Comparison of ENCODE assay signal across 8 mouse cellular contexts in genomic region chr1:179546551-179546917, GRCm38 (mm10). TPM values are rescaled to one million over a fixed set of nuclear protein-coding genes. Genes with fewer than 3 reads are reported as not detected.
DNase-seq lines count a peak whose midpoint lies in the region; ATAC-seq lines count a peak whose summit lies in the region.

No protein-coding gene starts in this region.

- H3K4me1 ChIP-seq in brown adipose tissue, adult 24 weeks (ENCODE audit: control insufficient read depth, insufficient read depth, insufficient read length, low read length): peaks cover 14% of the 10 kb centered on the region
- peaks cover 22% of the 10 kb centered on the region for H3K4me1 ChIP-seq in hindbrain, embryonic 12.5 days
- peaks cover 11% of the 10 kb centered on the region for H3K4me1 ChIP-seq in midbrain, embryonic 11.5 days (ENCODE audit: control insufficient read depth, insufficient read depth, low read length)

- peak overlapping the region; percentile 90 for H3K4me2 ChIP-seq in hindbrain, embryonic 12.5 days (replicated peaks)
- H3K4me2 ChIP-seq in midbrain, embryonic 11.5 days: peak overlapping the region; percentile 58

- peak; percentile 85 for ATAC-seq in hindbrain, embryonic 12.5 days (ENCODE audit: low FRiP score)
- ATAC-seq in midbrain, embryonic 11.5 days (ENCODE audit: low FRiP score): peak; percentile 87

- peak overlapping the region; percentile 83 for H3K4me3 ChIP-seq in brown adipose tissue, adult 24 weeks (ENCODE audit: insufficient read depth, low read depth, low read length)
- H3K4me3 ChIP-seq in hindbrain, embryonic 12.5 days: peak overlapping the region; percentile 78
- H3K4me3 ChIP-seq in midbrain, embryonic 11.5 days (ENCODE audit: low read depth, low read length): peak overlapping the region; percentile 70

- under 1% methylated on average over 44 of the region's 44 CpGs for WGBS in hindbrain, embryonic 12.5 days
- under 1% methylated on average over 44 of the region's 44 CpGs for WGBS in midbrain, embryonic 11.5 days

- H3K9me3 ChIP-seq in hindbrain, embryonic 12.5 days (replicated peaks): no peaks in the 10 kb centered on the region
- H3K9me3 ChIP-seq in midbrain, embryonic 11.5 days (ENCODE audit: control insufficient read depth, low read length): no peaks in the 10 kb centered on the region

- peak overlapping the region; percentile 60 for H3K27ac ChIP-seq in brown adipose tissue, adult 24 weeks (replicated peaks; ENCODE audit: low read depth, low read length)
- peak overlapping the region; percentile 98 for H3K27ac ChIP-seq in hindbrain, embryonic 12.5 days
- peak overlapping the region; percentile 87 for H3K27ac ChIP-seq in midbrain, embryonic 11.5 days (ENCODE audit: low read depth, low read length)

- H3K27me3 ChIP-seq in hindbrain, embryonic 12.5 days: no peaks in the 10 kb centered on the region
- H3K27me3 ChIP-seq in midbrain, embryonic 11.5 days (ENCODE audit: control insufficient read depth, insufficient read depth, low read length): no peaks in the 10 kb centered on the region

- DNase-seq in left cerebral cortex, postnatal 14 days (ENCODE audit: low spot score in 2 of 2): peak; percentile 33 to 63
- DNase-seq in left cerebral cortex, adult 9 months (ENCODE audit: low spot score in 2 of 2): no peak
- no peak for DNase-seq in midbrain, embryonic 11.5 days (ENCODE audit: low spot score, missing footprints)
- DNase-seq in urinary bladder, postnatal 25 days (ENCODE audit: low spot score): no peak
- no peak for DNase-seq in kidney, postnatal 10 days
- DNase-seq in cerebellum, postnatal 25 days: no peak

- intact Hi-C loops in left cerebral cortex, postnatal 14 days (cut with DNase I): loop anchor here (5.0 kb wide), 1 partner anchor 46 kb away; no protein-coding TSS in a partner anchor

- no peaks in the 10 kb centered on the region for H3K36me3 ChIP-seq in hindbrain, embryonic 12.5 days
- no peaks in the 10 kb centered on the region for H3K36me3 ChIP-seq in midbrain, embryonic 11.5 days (ENCODE audit: control insufficient read depth, insufficient read depth, low read length)

- H3K9ac ChIP-seq in hindbrain, embryonic 12.5 days: peak overlapping the region; percentile 73
- H3K9ac ChIP-seq in midbrain, embryonic 11.5 days (ENCODE audit: low read length): peak overlapping the region; percentile 75

RNA-seq across cellular contexts. Expression of gene Cnst, which starts 0.4 kb away (rescaled TPM):
- 10 to 100 TPM; 33.8 to 34.1 TPM for total RNA-seq in left cerebral cortex, postnatal 14 days (2021)
- 43.3 and 57.1 TPM in 2 replicates for polyA plus RNA-seq in brown adipose tissue, adult 24 weeks (2012; ENCODE audit: insufficient read depth, insufficient read length, missing spikeins)
- polyA plus RNA-seq in hindbrain, embryonic 12.5 days (2016; fragmentation: Nextera tagmentation; extraction: Ambion mirVana): 32.1 and 33.4 TPM in 2 replicates
- 22.6 and 25.1 TPM in 2 replicates for polyA plus RNA-seq in midbrain, embryonic 11.5 days (2014; fragmentation: Nextera tagmentation; extraction: Ambion mirVana)

RNA-seq across cellular contexts. Expression of gene Tfb2m, which starts 0.5 kb away (rescaled TPM):
- total RNA-seq in left cerebral cortex, postnatal 14 days (2021): 10 to 100 TPM; 22.3 to 27.0 TPM
- polyA plus RNA-seq in brown adipose tissue, adult 24 weeks (2012; ENCODE audit: insufficient read depth, insufficient read length, missing spikeins): 82.7 and 125 TPM in 2 replicates
- polyA plus RNA-seq in hindbrain, embryonic 12.5 days (2016; fragmentation: Nextera tagmentation; extraction: Ambion mirVana): 30.0 and 34.8 TPM in 2 replicates
- 27.1 and 30.7 TPM in 2 replicates for polyA plus RNA-seq in midbrain, embryonic 11.5 days (2014; fragmentation: Nextera tagmentation; extraction: Ambion mirVana)

RNA-seq across cellular contexts. Expression of gene Smyd3, which starts 28.7 kb away (rescaled TPM):
- total RNA-seq in left cerebral cortex, postnatal 14 days (2021): 10 to 100 TPM; 19.1 to 20.6 TPM
- 3.0 and 6.1 TPM in 2 replicates for polyA plus RNA-seq in brown adipose tissue, adult 24 weeks (2012; ENCODE audit: insufficient read depth, insufficient read length, missing spikeins)
- polyA plus RNA-seq in hindbrain, embryonic 12.5 days (2016; fragmentation: Nextera tagmentation; extraction: Ambion mirVana): 19.4 and 20.8 TPM in 2 replicates
- polyA plus RNA-seq in midbrain, embryonic 11.5 days (2014; fragmentation: Nextera tagmentation; extraction: Ambion mirVana): 13.1 and 15.9 TPM in 2 replicates

Comparison
In these comparisons a context has a peak if more than half of its experiments do, and no peak if none do; other contexts are left out.
1. DNase-seq: peak in left cerebral cortex, postnatal 14 days (2 of 2); none in left cerebral cortex, adult 9 months (0 of 2), midbrain, embryonic 11.5 days (single experiment), urinary bladder, postnatal 25 days (single experiment), kidney, postnatal 10 days (single experiment) and cerebellum, postnatal 25 days (0 of 2).
2. Peak in every context shown above with its lines, with median percentiles within 50 percentile points of each other: H3K27ac ChIP-seq and H3K4me3 ChIP-seq.